Mouse (Mus musculus): ENCODE data around the gene Epb41.

Gene Epb41

DNA sequence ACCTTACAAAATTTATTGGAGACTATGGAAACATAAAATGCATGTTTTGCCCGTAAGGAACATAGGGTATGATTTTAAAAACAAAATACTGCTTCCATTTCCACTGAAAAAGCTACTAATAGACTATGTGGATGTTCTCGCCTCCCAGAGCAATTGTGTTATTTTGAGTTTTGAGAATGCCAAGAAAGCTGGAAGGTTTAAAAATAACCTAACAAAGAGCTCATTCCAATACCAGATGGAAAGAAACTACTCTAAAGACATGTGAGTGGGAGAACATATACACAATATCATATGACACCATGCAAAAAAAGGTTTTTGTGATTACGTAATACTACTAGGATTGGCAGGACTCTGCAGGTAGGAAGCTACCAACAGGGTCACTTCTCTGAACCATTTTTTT, 31.4 kb downstream of the Epb41 start:
- no peak for DNase-seq (ENCODE audit: low spot score)

DNA sequence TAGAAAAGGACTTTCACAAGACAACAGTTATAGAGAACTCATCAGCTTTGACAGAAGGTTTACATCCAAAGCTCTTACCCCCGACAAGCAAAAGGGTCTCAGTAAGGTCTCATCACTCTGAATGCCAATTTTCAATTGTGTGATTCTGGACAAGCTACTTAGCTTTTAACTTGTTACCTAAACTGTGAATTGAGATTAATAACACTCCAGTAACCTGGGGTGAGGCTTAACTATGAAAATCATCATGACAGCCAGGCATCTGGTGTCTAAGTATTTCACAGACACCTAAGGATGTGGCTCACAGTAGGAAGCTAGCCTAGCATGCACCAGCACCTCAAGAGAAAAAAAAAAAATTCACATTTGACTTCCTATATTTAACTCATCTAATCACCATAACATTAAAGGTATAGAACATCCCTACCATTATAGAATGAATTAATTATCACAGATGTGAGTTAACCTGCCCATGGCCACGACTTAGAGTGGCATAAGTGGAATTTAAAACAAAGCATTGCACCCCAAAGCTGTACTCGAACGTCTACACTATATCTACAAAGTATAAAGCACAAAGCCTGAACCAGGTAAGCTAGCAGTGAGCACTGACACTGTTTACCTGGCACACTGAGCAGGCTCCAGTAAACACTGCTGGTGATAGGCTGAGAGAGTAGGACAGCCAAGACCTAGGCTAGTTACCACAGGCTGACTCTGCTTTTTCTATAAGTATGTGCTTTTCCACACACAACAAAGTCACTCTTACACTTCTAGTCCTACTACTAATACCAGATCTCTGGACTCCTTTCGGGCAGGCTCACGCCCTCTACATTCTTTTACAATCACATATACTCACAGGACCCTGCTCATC, 33.4 kb downstream of the Epb41 start:
- no peak for DNase-seq (ENCODE audit: low spot score)

DNA sequence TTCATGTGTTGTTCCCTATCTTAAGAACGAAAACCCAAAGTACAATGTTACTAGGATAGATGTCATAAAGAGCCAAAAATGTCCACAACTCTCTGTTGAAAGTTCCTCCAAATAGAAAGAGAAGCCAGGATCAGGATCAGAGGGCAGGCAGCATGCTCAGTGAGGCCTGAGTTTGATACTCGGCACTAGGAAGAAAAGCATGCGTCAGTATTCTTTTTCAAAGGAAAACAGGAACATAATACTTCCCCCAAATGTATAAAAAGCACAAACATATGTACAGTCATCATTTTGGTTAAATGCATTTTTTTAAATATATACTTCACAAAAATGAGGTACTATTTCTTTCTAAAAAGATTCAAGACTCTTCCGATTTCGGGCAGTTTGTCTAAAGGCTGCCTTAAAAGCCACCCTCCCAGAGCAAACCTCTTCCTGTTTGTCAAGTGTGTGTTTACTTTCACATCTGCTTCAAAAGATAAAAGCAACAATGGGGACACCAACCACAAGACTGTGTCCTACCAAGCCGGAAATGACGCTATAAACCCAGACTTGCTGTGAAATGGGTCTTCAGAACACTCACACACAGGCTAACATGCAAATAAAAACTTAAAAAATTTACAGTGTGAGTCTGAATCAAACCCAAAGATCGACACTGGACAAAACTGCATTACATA, 35.0 kb downstream of the Epb41 start:
- no peak for DNase-seq (ENCODE audit: low spot score)

DNA sequence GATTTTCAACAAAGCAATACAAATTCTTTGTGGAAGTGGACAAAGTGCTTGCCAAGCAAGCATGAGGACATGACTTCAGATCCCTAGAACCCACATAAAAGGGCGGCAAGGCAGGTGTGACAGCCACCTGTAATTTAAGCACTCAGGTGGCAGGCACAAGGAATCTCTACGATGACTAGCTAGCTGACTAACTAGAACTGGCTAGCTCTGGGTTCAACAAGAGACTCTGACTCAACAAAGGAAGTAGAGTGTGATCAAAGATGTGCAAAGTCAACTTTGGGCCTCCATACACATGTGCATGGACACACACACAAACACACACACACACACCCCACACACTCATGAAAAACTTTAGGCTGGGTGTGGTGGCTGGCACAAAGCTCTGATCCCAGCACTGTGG, 35.6 kb downstream of the Epb41 start:
- DNase-seq (ENCODE audit: low spot score) = no peak

DNA sequence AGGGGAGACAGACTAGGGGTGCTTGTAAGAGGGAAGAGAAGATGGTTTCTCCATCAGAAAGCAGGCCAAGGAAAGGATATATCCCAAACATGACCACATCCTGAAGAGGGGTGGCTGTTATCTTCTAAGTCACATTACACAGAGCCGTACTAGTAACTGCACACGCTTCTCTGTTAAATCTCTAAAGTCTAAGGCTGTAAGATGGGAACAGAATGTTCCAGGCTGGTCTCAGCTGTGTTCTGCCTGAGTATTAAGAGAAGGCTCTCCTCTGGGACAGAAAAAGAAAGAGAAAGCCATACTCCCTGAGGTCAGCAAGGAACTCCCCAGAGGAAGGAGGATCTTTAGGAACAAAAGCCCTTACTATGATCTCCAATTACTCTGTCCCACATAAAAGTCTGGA, 36.3 kb downstream of the Epb41 start:
- no peak for DNase-seq (ENCODE audit: low spot score)

DNA sequence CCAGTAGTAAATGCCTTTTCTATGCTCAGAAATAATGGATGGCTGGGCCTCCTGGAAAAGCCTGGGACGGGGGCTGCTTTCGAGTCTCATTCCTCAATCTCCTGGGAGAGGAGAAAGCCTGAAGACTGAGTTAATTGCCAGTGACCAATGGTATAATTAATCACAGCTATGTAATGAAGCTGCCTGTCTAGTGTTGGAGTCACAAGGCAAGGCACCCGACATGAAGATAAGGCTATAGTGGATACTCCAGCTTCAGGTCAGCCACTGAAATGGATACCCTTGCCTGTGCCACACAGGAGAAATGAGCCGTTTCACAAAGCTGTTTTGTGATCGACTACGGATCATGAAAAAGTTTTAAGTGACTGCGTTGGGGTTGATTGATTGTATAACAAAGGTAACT, 37.1 kb downstream of the Epb41 start:
- no peak for DNase-seq (ENCODE audit: low spot score)

DNA sequence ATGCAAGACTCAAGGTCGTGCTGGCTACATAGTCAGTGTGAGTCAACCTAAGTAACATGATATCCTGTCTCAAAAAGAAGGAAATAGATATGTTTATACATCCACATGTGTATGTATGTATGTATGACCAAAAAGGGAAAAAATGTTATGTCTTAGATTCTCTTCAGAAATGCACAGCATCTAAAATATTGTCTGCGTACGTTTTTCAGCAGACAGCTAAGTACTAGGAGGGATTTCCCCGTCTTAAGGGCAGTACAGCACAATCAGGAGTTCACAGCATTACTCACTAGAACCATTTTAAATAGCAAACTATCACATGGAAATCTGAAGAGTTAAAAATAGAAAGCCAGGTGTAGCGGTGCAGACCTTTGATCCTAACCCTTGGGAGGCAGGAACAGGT, 38.0 kb downstream of the Epb41 start:
- DNase-seq (ENCODE audit: low spot score) = no peak

DNA sequence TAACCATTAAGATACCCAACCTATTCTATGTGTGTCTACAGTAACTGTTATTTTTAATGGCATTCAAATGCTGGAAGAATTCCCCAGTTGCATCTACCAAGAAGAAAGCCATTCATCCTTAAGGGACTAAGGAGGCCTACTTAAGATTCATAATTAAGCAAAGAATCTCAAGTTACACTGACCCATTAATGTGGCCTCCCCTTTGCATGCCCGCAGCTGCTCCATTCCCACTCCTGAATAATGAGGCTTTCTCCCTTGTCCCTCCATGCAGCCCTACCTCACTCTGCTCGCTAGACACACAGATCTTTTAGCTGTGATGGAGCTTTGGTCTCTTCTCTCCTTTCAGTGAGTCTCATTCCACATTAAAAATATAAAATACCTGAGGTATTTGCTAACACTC, 40.9 kb downstream of the Epb41 start:
- DNase-seq (ENCODE audit: low spot score) = no peak

DNA sequence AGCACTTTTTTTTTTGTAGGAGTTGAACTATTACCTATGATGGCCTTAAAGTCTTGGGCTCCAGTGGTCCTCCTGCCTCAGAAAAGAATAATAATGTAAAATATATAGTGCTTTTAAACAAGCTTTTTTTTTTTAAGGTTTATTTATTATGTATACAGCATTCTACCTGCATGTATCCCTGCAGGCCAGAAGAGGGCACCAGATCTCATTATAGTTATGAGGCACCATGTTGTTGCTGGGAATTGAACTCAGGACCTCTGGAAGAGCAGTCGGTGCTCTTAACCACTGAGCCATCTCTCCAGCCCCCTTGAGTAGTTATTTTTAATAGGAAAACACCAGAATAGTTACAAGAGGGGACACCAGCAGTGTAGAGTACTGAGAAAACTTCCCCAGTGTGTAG, 41.9 kb downstream of the Epb41 start:
- DNase-seq (ENCODE audit: low spot score) = no peak

DNA sequence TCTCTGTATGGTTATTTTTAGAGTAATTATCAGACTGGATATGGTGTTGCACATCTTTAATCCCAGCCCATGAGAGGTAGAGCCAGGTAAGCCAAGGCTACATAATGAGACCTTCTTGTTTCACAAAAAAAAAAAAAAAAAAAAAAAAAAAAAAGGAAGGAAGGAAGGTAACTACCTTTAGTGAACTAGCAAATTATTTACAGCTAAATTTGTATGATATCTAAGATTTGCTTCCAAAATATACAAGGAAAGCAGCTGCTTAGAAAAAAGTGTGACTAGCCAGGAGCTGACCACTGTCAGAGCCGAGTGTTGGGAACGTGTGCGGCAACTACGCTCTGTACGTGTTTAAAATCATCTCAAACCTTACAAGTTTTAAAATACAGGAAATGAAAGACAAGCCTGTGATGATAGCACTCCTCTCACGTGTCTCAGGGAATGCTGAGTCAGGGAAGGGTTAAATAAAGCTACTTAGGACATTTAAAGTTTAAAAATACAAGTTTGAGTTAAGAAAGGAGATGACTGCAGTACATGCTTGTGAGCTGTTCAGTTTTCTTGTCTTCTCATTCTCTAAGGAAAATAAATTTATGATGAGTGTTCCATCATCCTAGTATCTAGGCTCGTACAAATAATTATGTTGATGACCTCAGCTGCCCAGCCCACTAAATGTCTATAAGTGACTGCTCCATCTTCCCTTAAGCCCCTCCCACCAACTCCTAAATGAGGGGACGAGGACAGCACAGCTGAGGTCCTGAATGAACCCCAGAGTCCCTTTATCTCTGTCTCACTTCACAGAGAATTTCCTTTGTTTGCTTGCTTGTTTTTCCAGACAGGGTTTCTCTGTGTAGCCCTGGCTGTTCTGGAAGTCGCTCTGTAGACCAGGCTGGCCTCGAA, 45.0 kb downstream of the Epb41 start:
- no peak for DNase-seq (ENCODE audit: low spot score)

DNA sequence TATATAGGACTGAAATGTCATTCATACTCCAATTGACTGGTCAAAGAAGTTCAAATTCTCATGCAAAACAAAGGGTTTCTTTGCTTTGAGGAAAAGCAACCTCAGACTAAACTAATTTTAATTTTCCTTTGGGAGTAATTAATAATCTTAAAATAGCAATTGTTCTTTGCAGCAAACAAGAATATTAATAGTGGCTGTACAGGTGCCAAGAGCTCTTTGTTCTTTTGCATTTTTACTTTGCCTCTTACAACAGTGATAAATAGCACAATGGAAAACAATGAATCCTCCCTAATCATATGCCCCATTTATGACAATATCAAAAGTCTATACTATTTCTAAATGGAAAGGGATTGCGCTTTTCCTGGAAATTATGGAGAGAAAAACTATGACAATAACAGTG, 47.3 kb downstream of the Epb41 start:
- no peak for DNase-seq (ENCODE audit: low spot score)

DNA sequence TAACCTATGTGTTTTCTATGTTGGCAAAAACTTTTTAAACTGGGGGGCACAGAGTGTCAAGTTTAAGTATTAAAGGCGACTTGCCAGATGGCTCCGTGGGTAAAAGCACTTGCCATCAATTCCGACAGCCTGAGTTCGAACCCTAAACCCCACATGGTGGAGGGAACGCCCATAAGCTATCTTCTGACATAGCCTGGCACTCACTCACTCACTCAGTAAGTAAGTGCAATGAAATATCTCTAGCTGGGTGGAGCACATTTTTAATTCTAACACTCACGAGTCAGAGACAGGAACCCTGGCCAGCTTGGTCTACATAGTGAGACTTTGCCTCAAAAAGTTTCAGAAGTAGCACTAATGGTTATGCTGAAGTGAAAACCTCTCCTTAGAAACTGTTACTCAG, 48.0 kb downstream of the Epb41 start:
- DNase-seq (ENCODE audit: low spot score) = no peak

DNA sequence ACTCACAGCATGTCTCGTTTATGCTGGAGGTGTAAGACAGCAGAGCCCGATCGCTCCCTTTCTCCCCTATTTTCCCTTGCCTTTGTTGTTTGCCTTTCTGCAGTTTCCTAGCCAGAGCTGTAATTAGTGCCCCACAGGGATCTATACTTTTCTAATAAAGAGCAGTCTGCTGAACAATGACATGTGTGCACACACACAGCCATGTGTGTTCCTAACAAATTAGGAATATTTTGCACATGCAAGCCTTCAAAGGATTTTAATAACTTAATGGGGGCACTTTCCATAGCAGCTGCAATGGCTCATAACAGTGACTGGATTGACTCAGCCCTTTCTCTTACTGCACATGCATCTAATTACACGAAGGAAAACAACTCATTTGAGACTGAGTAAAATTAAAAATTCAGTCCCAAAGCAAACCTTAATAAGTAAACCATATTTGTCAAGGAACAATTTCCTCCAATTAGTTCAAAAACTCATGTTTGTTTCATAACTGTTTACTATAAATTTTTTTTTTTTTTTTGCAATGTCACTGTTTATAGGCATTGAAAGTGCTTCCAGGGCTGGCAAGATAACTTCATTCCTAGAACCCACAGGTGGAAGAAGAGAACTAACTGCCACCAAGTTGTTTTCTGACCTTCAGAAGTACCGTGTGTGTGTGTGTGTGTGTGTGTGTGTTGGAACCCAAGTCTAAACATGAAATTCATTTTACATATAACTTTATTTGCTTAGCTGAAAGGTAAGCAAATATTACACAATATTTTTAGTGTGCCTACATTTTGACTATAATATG, 49.2 kb downstream of the Epb41 start:
- DNase-seq (ENCODE audit: low spot score) = no peak

DNA sequence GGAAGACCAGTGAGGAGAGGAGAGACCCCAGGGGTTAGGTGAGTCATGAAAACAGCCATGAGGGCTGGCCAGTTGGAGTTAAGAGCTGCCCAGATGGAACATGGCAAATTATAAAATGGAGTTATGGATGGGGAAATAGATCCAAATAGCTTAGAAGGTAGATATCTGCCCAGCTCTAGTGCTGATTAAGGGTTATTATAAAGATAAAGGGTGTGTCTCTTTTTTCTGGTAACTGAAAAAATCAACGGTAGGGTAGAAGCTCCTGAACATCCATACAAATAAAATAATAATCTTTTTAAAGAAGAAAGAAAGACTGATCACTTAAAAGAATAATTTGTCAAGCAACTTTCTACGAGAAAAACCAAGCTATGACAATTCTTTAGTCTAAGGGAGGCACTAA, 49.9 kb downstream of the Epb41 start:
- DNase-seq (ENCODE audit: low spot score) = no peak

DNA sequence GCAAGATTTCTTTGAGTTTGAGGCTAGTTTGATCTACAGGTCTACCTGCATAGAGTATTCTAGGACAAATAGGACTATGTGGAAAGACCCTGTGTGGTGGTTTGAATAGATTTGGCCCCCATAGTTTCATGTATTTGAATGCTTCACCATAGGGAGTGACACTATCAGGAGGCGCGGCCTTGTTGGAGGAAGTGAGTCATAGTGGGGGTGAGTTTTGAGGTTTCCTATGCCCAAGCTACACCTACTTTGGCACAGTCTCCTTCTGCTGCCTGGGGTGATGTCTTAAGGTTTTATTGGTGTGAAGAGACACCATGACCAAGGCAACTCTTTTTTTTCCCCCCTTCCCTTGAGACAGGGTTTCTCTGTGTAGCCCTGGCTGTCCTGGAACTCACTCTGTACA, 51.3 kb downstream of the Epb41 start:
- DNase-seq (ENCODE audit: low spot score) = no peak

DNA sequence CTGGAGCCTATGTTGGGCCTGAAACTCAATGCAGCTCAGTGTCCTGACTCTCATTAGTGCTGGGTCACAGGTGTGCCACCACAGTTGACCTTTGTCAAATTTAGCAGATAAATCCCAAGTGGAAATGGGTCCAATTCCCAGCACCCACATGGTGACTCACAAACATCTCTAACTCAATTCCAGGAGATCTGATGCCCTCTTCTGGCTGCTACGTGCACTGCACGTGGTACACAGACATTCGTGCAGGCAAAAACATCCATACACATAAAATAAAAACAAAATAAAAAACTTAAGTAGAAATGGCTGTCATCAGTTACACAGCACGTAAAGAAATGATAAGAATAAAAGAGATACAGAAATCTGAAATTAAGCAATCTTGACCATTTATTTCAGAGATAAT, 52.5 kb downstream of the Epb41 start:
- no peak for DNase-seq (ENCODE audit: low spot score)

DNA sequence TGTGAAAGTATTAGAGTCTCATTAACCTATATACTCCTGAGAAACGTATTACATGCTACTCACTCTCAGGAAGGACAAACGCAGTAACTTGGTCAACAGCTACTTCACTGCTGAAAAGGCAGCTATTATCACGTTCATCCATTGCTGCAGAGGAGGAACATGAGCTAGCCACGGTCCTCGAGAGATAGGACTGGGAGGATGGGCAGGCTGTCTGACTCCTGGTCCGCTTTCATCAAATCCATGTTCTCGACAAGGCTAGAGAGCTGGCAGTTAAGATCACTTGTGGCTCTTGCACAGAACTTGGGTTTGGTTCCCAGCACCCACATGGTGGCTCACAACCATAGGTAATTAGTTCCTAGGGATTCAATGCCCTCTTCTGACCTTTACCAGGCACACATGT, 53.2 kb downstream of the Epb41 start:
- DNase-seq (ENCODE audit: low spot score) = no peak

DNA sequence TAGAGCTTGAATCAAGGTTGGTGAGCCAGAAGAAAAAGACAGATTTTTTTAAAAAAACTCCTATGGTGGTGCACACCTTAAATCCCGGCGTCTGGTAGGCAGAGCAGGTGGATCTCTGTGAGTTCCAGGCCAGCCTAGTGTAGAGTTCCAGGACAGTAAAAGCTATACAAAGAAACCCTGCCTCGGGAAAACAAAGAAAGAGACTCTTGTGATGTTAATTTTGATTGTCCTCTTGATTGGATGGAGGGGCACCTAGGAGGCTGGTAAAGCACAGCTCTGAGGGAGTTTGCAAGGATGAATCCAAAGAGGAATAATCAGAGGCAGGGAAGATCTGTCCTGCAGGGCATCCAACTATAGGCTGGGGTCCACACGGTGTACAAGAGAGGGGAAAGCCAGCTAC, 56.6 kb downstream of the Epb41 start:
- DNase-seq (ENCODE audit: low spot score) = no peak

DNA sequence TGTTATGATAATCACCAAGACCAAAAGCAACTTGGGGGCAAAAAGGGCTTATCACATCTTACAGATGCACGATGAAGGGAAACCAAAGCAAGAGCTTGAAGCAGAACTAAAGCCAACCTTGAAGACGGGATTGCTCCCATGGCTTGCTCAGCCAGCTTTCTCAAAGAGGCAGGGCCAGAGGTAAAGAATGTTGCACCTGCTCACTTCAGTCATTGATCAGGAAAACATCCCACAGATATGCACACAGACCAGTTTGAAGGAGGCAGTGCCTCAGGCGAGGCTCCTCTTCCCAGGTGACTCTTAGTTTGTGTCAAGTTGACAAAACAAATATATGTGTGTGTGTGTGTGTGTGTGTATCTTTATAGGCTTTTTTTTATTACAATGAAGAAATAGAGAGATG, 59.7 kb downstream of the Epb41 start:
- no peak for DNase-seq (ENCODE audit: low spot score)

DNA sequence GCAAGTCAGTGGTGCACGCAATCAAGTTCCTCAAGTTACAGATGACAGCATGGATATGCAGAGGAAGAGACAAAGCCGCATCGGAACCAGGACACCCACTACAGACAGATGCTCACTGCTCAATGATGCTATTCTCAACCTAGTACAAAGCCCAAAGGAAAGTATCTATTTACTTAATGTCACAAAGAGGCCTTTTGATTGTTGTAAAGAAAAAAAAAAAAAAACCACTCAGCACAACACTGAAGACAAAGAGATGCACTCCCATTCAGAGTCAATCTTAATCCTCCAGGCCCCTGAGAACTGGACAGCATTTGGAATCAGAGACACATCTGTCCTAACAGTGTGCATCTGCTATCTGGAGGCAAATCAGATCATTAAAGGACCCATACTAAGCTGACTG, 63.5 kb downstream of the Epb41 start:
- no peak for DNase-seq (ENCODE audit: low spot score)

DNA sequence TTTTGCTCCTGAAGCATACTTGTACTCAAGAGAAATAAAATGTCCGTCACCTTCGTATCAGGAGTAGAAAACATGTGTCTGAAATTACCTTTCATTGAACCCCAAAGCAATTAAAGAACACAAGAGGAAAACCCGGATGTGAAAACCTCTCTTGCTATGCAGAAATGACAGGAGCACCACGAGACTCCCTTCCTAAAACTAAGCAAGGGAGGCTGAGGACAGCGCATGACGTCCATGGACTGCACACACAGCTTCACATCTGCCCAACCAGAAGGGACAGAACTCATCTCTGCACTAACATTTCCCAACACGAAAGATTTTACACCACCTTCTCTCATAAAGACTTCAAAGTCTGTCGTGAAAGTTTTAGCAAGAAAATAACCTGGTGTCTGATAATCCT, 64.7 kb downstream of the Epb41 start:
- DNase-seq (ENCODE audit: low spot score) = no peak

DNA sequence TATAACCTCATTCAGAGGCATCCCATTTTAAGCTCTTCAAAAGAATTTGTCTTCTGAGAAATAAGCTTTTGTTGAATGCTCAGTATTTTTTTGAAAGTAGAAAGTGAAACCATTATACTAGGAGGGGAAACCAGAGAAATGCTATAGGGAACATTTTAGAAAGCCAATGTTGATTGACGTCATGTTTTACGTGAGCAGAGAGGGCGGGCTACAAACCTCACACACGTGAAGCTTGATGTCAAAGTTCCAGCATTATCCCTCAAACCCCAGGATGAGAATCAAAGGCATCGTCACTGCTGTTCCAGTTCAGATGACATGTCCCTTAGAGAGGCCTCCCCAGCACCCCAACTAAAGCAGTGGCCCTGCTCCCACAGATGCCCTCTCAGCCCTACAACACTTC, 66.9 kb downstream of the Epb41 start:
- DNase-seq (ENCODE audit: low spot score) = no peak
